Mouse (Mus musculus): ENCODE measurements around the gene Btbd6. TPM values are rescaled to one million over a fixed set of nuclear protein-coding genes. Genes with fewer than 3 reads are reported as not detected.

Gene Btbd6
- polyA plus RNA-seq, 1 experiment from 2014 or later, result 21.7 TPM

DNA sequence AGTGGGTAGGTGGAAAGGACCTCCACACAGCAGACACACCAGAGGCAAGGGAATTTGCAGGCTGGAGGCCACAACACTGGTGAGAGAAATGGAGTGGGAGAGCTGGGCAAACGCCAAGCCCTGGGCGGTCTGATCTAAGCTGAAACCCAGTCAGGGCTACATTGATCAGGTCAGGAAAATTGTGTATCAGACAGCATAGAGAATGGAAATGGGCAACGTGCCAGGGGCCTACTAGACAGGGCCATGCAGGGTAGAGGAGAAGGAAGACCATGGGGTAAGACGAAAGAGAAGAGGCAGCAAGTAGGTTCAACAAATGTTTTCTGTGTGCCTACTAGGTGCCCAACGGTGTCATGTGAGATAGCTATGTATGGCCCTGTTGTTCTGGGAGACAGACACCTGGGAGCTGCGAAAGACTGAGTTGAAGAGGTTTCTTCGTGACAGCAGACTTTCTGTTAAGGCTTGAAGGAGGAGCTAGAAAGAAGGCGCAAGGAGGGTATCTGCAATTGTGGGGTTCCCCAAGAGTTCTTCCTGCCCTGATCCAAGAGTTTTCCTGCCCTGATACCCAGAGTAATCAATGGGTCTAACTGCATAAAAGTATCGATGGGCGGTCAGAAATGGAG is 35.0 kb upstream of the Btbd6 start:
- Histone ChIP-seq H3K4me2 (peak overlapping the region; percentile 82), H3K36me3 (no peaks in the 10 kb centered on the region), H3K4me1 (peaks cover 29% of the 10 kb centered on the region), H3K9me3 (no peaks in the 10 kb centered on the region), H3K9ac (peak overlapping the region; percentile 89), H3K27me3 (replicated peaks) (peaks cover 15% of the 10 kb centered on the region), H3K4me3 (peak overlapping the region; percentile 79), H3K27ac (replicated peaks) (peak overlapping the region; percentile 44; the same call in 1 of the 2 replicates)
- no peak for ATAC-seq (ENCODE audit: extremely low read depth, insufficient number of reproducible peaks, low FRiP score, low TSS enrichment)
- WGBS, result 41% methylated on average over 10 of the region's 10 CpGs

DNA sequence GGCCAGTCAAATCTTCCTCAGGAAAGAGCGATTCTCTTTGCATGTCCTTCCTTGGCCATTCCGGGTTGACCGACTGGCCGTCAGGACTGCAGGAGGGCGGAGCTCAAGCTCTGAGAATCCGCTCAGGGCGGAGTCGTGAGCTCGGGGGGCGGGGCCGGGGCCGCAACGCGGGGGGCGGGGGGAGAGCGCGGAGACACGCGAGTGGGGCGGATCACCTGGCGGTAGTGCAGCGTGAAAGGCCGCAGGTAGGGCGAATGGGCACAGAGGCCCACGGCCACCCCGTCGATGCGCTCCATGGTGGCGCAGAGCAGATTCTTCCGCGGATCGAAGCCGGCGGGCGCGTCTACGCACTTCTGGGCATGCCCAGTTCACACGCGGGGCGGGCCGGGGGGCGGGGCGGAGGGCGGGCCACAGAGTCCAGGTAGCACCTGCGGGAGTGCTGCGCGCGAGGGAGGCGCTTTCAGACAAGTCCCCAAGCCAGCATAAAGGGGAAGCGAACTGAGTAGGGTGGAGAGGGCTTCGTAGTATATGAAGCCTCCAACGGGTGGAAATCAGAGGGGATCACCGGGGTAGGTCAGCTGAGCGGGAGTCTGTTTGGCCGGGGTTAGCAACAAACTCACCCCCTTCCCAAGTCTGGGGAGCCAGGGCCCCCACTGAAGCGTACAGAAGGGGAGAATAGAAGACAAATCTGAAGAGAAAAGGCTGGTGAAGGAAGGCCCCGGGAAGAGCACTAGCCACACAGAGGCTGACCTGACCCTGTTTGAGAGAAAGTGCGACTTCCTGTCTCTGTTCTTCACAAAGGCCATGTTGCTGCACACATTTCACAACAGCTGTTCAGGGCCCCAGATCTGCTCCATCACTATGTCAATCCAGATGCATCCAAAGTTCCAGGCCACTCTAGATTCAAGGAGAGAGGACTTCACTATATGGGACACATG is 34.2 kb upstream of the Btbd6 start, which contains the start of gene Nudt14:
TSS of gene Nudt14 (minus strand) at position 349 of the 938 bp plus-strand sequence.
- H3K36me3 ChIP-seq, result no peaks in the 10 kb centered on the region
- 2% methylated on average over 56 of the region's 58 CpGs for WGBS
- H3K27me3 ChIP-seq (replicated peaks), result peaks cover 22% of the 10 kb centered on the region
- peak within 1 kb of the TSS; percentile 89 for H3K9ac ChIP-seq
- peak; percentile 60 for ATAC-seq (ENCODE audit: extremely low read depth, insufficient number of reproducible peaks, low FRiP score, low TSS enrichment)
- peak within 1 kb of the TSS; percentile 82 for H3K4me2 ChIP-seq
- peaks cover 29% of the 10 kb centered on the region for H3K4me1 ChIP-seq
- peak within 1 kb of the TSS; percentile 69 for H3K27ac ChIP-seq (replicated peaks)
- H3K4me3 ChIP-seq, result peak within 1 kb of the TSS; percentile 79
- H3K9me3 ChIP-seq, result no peaks in the 10 kb centered on the region

DNA sequence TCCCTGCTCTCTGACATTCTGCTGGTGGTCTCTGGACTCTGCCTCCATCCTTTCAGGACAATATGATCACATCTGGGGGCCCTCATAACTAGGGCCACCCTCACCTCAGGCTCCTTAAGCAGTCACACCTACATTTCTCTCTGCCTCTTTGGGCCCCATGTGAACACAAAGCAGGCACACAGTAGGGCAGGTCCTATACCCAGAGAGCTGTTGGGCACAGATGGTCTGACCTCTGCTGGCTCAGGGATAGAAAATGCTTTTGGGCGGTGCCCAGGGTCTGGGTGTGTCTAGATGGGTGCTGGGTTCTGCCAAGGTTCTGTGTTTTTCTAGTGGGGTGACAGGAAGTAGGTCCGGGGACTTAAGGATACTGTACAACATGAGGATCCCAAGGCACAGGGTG is 32.6 kb upstream of the Btbd6 start:
- H3K27me3 ChIP-seq (replicated peaks), result peaks cover 30% of the 10 kb centered on the region
- H3K4me3 ChIP-seq, result no peak overlapping the region
- H3K4me1 ChIP-seq, result peaks cover 19% of the 10 kb centered on the region
- ATAC-seq (ENCODE audit: extremely low read depth, insufficient number of reproducible peaks, low FRiP score, low TSS enrichment), result no peak
- no peaks in the 10 kb centered on the region for H3K36me3 ChIP-seq
- H3K4me2 ChIP-seq, result no peak overlapping the region
- 66% methylated on average over 2 of the region's 2 CpGs for WGBS
- no peaks in the 10 kb centered on the region for H3K9me3 ChIP-seq
- no peak overlapping the region for H3K27ac ChIP-seq (replicated peaks)
- H3K9ac ChIP-seq, result no peak overlapping the region

- peaks cover 30% of the 10 kb centered on the region for H3K4me1 ChIP-seq
- WGBS, result 21% methylated on average over 4 of the region's 4 CpGs
- ATAC-seq (ENCODE audit: extremely low read depth, insufficient number of reproducible peaks, low FRiP score, low TSS enrichment), result no peak
- no peak overlapping the region for H3K4me2 ChIP-seq
- peaks cover 31% of the 10 kb centered on the region for H3K27me3 ChIP-seq (replicated peaks)
- peak overlapping the region; percentile 68 for H3K27ac ChIP-seq (replicated peaks)
- no peak overlapping the region for H3K9ac ChIP-seq
- H3K4me3 ChIP-seq, result no peak overlapping the region
- no peaks in the 10 kb centered on the region for H3K9me3 ChIP-seq
- no peaks in the 10 kb centered on the region for H3K36me3 ChIP-seq
These were observed 29.0 kb upstream of the Btbd6 start for GRCm38 (mm10) chr12:112947307-112947706.

DNA sequence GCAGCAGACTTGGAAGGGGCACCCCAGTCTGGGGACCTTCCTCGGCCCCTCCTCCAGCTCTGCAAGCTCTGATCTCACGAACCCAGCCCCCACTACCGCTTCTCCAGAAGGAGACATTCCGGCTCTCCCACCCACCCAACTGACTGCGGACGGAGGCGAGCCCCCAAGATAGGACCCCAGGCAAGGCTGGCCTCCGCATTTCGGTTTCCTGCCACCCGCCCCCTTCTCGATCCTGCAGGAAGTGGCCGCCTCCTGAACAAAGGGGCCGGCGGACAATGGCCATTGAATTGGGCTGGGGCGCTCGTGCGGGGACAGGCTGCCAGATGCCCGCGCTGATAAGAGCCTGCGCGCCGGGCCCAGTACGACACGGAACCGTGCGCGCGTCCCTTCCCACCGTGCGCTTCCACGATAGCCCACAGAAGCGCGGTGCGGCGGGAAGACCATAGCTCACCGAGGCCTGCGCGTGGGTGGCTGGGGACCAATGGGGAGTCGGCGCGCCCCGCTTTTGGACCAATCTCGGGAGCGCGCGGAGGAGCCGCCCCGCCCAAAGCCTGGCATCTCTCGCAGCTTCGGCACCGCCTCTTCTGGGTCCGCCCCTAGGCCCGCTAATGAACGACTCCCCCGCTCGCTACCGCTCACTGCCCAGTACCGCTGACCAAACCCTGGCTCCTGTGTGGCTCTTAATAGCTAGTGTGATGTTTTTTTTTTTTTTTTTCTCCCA is 26.1 kb upstream of the Btbd6 start:
- Histone ChIP-seq H3K4me3 (peak overlapping the region; percentile 65), H3K27me3 (replicated peaks) (peaks cover 25% of the 10 kb centered on the region), H3K9me3 (no peaks in the 10 kb centered on the region), H3K4me1 (peaks cover 42% of the 10 kb centered on the region), H3K27ac (replicated peaks) (peak overlapping the region; percentile 76), H3K36me3 (no peaks in the 10 kb centered on the region), H3K4me2 (peak overlapping the region; percentile 97), H3K9ac (peak overlapping the region; percentile 84)
- WGBS, result under 1% methylated on average over 58 of the region's 58 CpGs
- peak; percentile 55 for ATAC-seq (ENCODE audit: extremely low read depth, insufficient number of reproducible peaks, low FRiP score, low TSS enrichment)

DNA sequence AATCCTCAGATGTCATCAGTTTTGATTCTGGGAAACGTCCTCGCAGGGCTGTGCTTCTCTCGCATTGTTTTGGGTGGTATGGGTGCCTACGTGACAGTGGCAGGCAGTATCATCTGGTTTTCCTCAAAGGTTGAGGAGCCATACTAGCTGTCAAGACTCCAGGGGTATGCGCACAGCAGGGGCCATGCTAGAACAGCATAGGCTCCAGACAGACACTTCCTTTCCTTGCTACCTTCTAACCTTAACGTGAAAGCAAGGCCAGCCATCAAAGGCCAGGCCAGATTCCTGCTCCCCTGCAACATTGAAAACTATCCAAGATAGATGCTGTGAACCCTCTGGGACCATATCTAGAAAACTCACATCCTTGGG is 25.5 kb upstream of the Btbd6 start:
- no peak for ATAC-seq (ENCODE audit: extremely low read depth, insufficient number of reproducible peaks, low FRiP score, low TSS enrichment)

DNA sequence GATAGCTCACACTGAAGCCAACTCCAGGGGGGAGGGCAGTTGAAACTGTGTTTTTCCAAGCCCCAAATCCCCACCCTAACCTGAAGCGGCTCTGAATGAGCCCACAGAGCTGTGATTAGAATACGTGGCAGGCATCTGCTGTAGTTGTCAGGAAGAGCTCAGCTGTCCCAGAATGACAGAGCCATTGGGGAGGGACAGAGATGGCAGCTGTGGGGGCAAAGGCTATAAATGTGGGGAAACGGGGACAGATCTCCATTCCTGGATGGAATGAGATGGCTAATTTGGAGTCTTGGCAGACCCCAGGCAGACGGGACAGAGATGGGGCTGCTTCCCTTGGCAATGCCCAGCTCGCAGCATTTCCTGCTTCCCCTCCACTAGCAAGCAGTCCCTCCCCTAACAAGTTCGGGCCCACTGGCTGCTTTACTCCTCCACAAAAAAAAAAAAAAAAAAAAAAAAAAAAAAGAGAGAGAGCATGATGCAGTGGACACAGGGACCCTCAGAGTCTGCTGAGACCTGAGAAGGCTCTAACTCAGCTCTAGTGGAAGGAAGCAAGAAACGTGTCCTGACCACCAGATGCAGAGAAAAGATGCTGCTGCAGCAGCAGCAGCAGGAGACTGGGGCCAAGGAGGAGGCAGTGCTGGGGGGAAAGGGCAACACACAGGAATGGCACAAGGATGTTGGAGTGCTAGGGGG is 25.0 kb upstream of the Btbd6 start:
- Histone ChIP-seq H3K9me3 (no peaks in the 10 kb centered on the region), H3K36me3 (no peaks in the 10 kb centered on the region), H3K9ac (peak overlapping the region; percentile 84), H3K27ac (replicated peaks) (peak overlapping the region; percentile 76), H3K4me2 (peak overlapping the region; percentile 97), H3K27me3 (replicated peaks) (peaks cover 21% of the 10 kb centered on the region), H3K4me3 (peak overlapping the region; percentile 65), H3K4me1 (peaks cover 42% of the 10 kb centered on the region)
- WGBS, result 23% methylated on average over 7 of the region's 7 CpGs
- ATAC-seq (ENCODE audit: extremely low read depth, insufficient number of reproducible peaks, low FRiP score, low TSS enrichment), result no peak

More for the DNA sequence above, 25.5 kb upstream of the Btbd6 start:
- Histone ChIP-seq H3K9ac (peak overlapping the region; percentile 84), H3K4me2 (peak overlapping the region; percentile 97), H3K9me3 (no peaks in the 10 kb centered on the region), H3K36me3 (no peaks in the 10 kb centered on the region), H3K27ac (replicated peaks) (peak overlapping the region; percentile 76), H3K27me3 (replicated peaks) (peaks cover 23% of the 10 kb centered on the region), H3K4me1 (peaks cover 42% of the 10 kb centered on the region), H3K4me3 (peak overlapping the region; percentile 65)
- under 1% methylated on average over 6 of the region's 6 CpGs for WGBS

GRCm38 (mm10) chr12:112952433-112952832 is 23.8 kb upstream of the Btbd6 start:
- ATAC-seq (ENCODE audit: extremely low read depth, insufficient number of reproducible peaks, low FRiP score, low TSS enrichment), result no peak
- Histone ChIP-seq H3K36me3 (peaks cover 5% of the 10 kb centered on the region; the same call in 1 of the 2 replicates), H3K9me3 (no peaks in the 10 kb centered on the region), H3K9ac (0 out of 2 replicates have a peak overlapping the region, but pooled peaks have one; percentile 41), H3K27me3 (replicated peaks) (peaks cover 10% of the 10 kb centered on the region), H3K4me3 (no peak overlapping the region), H3K4me1 (peaks cover 42% of the 10 kb centered on the region), H3K27ac (replicated peaks) (peak overlapping the region; percentile 76), H3K4me2 (no peak overlapping the region)
- 27% methylated on average over 8 of the region's 8 CpGs for WGBS

GRCm38 (mm10) chr12:112952926-112953565 is 23.2 kb upstream of the Btbd6 start:
- no peak overlapping the region for H3K4me2 ChIP-seq
- peaks cover 47% of the 10 kb centered on the region for H3K4me1 ChIP-seq
- no peak for ATAC-seq (ENCODE audit: extremely low read depth, insufficient number of reproducible peaks, low FRiP score, low TSS enrichment)
- H3K4me3 ChIP-seq, result no peak overlapping the region
- peaks cover 6% of the 10 kb centered on the region; the same call in 1 of the 2 replicates for H3K36me3 ChIP-seq
- H3K9me3 ChIP-seq, result no peaks in the 10 kb centered on the region
- H3K27me3 ChIP-seq (replicated peaks), result peaks cover 6% of the 10 kb centered on the region; the same call in 1 of the 2 replicates
- H3K9ac ChIP-seq, result no peak overlapping the region; the same call in 1 of the 2 replicates
- WGBS, result 39% methylated on average over 3 of the region's 3 CpGs
- H3K27ac ChIP-seq (replicated peaks), result peak overlapping the region; percentile 57

- no peak overlapping the region for H3K9ac ChIP-seq
- no peak overlapping the region for H3K4me2 ChIP-seq
- WGBS, result 32% methylated on average over 4 of the region's 4 CpGs
- ATAC-seq (ENCODE audit: extremely low read depth, insufficient number of reproducible peaks, low FRiP score, low TSS enrichment), result no peak
- no peak overlapping the region for H3K4me3 ChIP-seq
- peaks cover 25% of the 10 kb centered on the region for H3K36me3 ChIP-seq
- no peaks in the 10 kb centered on the region for H3K9me3 ChIP-seq
- H3K4me1 ChIP-seq, result peaks cover 51% of the 10 kb centered on the region
- H3K27me3 ChIP-seq (replicated peaks), result no peaks in the 10 kb centered on the region
- no peak overlapping the region for H3K27ac ChIP-seq (replicated peaks)
These were observed 20.5 kb upstream of the Btbd6 start for GRCm38 (mm10) chr12:112955800-112956199.

Data from heart, embryonic 13.5 days (tissue).